Mouse (Mus musculus): ENCODE measurements at regions not wholly inside any gene's neighbourhood (a gene's known extent, or its start where the extent isn't known, plus 50 kb on each side); places are given as distances from the start of the nearest gene placed in this dataset.

GRCm38 (mm10) chr10:126452757-126453528, 448.2 kb downstream of the Atp23 start:
- ATAC-seq (no peak), DNase-seq (ENCODE audit: low read depth, low spot score) (no peak)
- CTCF ChIA-PET = no interaction called here
- H3K27me3 ChIP-seq = no peaks in the 10 kb centered on the region
- POLR2A ChIA-PET = no interaction called here
- TF ChIP-seq CTCF (IDR thresholded peaks at IDR 0.05) = no peak
- in situ Hi-C loops (cut with MboI; ENCODE audit: low pct_unique_long_range_greater_than_20kb) = no loop called here

GRCm38 (mm10) chr10:126452057-126452622, 449.0 kb downstream of the Atp23 start:
- no peak for DNase-seq (ENCODE audit: low read depth, low spot score)
- POLR2A ChIA-PET = no interaction called here
- CTCF ChIA-PET = no interaction called here
- no peak for ATAC-seq
- no peaks in the 10 kb centered on the region for H3K27me3 ChIP-seq
- TF ChIP-seq CTCF (IDR thresholded peaks at IDR 0.05) = no peak
- in situ Hi-C loops (cut with MboI; ENCODE audit: low pct_unique_long_range_greater_than_20kb) = no loop called here

DNA sequence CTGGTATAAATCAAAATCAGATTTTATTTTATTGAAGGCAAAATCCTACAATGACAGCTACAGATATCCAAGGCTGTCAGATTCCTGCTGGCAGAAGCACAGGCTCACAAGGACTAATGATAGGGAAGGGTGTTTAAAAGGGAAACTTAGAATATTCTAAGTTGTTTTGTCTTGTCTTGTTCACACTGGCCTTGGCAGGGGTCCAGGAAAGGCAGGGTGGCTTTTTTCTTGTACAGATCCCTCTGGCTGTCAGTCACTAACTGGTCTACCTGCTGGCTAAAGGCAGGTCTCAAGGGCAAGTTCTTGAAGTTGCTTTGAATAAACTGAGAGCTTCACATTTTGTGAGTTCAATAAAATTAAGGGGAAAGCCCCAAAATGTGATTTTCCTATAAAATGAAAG, 465.3 kb downstream of the Lrig3 start:
- no peak for TF ChIP-seq CTCF (IDR thresholded peaks at IDR 0.05)
- in situ Hi-C loops (cut with MboI; ENCODE audit: low pct_unique_long_range_greater_than_20kb) = no loop called here
- ChIA-PET POLR2A (no interaction called here), CTCF (interaction anchor here (1.3 kb wide), 1 partner anchor 17 kb away, joined by 3 read pairs; no protein-coding TSS in a partner anchor)
- no peaks in the 10 kb centered on the region for H3K27me3 ChIP-seq
- no peak for DNase-seq (ENCODE audit: low read depth, low spot score)
- ATAC-seq = no peak

GRCm38 (mm10) chr10:126430346-126430745, 464.4 kb downstream of the Lrig3 start:
- H3K27me3 ChIP-seq = no peaks in the 10 kb centered on the region
- ChIA-PET CTCF (no interaction called here), POLR2A (no interaction called here)
- in situ Hi-C loops (cut with MboI; ENCODE audit: low pct_unique_long_range_greater_than_20kb) = no loop called here
- no peak for TF ChIP-seq CTCF (IDR thresholded peaks at IDR 0.05)
- ATAC-seq (no peak), DNase-seq (ENCODE audit: low read depth, low spot score) (no peak)

DNA sequence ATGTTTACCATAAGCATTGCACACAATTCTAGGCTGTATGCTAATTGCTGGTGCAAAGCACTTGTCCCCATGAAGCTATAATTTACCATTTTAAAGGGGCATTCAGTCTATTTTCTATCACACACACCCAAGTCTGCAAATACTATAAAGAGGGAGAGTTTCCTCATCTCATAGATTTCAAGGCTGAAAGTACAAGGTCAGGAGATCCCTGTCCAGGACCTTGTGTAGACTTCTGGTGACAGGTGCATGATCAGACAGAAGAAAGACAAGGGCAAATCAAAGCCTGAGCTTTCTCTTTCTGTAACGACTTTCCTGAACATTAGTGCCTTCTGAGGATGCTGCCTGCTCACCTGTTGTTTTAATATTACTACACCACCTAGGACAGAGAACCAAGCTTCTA, 463.5 kb downstream of the Lrig3 start:
- POLR2A ChIA-PET = no interaction called here
- no peak for TF ChIP-seq CTCF (IDR thresholded peaks at IDR 0.05)
- DNase-seq (ENCODE audit: low read depth, low spot score) = no peak
- no peak for ATAC-seq
- CTCF ChIA-PET = interaction anchor here (1.2 kb wide), 1 partner anchor 10 kb away, joined by 4 read pairs; no protein-coding TSS in a partner anchor
- in situ Hi-C loops (cut with MboI; ENCODE audit: low pct_unique_long_range_greater_than_20kb) = no loop called here
- H3K27me3 ChIP-seq = no peaks in the 10 kb centered on the region

DNA sequence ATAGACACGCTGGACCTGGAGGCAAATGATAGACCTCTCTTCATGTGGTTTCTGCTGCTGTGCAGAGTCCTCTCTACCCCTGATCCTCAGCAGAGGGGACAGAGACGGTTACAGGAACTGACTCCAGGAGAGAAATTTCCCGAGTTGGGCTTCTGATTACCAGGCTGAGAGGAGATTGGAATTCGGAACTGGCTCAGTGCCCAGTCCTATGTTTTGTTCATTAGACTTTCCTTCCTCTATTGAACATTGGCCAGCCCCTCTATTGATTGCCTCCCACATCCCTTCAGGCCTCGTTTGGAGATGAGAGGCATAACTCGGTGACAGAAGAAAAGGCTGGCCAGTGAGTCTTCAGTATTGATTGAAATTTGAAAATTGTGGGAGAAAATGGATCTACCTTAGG, 456.1 kb downstream of the Lrig3 start:
- TF ChIP-seq CTCF (IDR thresholded peaks at IDR 0.05) = no peak
- DNase-seq (ENCODE audit: low read depth, low spot score) (no peak), ATAC-seq (no peak)
- ChIA-PET CTCF (no interaction called here), POLR2A (no interaction called here)
- in situ Hi-C loops (cut with MboI; ENCODE audit: low pct_unique_long_range_greater_than_20kb) = loop anchor here (5.0 kb wide), 1 partner anchor 675 kb away; no protein-coding TSS in a partner anchor
- H3K27me3 ChIP-seq = no peaks in the 10 kb centered on the region

- DNase-seq (ENCODE audit: low read depth, low spot score) (no peak), ATAC-seq (no peak)
- H3K27me3 ChIP-seq = no peaks in the 10 kb centered on the region
- ChIA-PET POLR2A (no interaction called here), CTCF (interaction anchor here (0.8 to 1.7 kb wide), 4 partner anchors 11 to 18 kb away, joined by 3 to 4 read pairs (median 3); no protein-coding TSS in a partner anchor)
- no peak for TF ChIP-seq CTCF (IDR thresholded peaks at IDR 0.05)
- in situ Hi-C loops (cut with MboI; ENCODE audit: low pct_unique_long_range_greater_than_20kb) = no loop called here
These were observed 447.8 kb downstream of the Lrig3 start for GRCm38 (mm10) chr10:126413786-126414185.

GRCm38 (mm10) chr10:126392235-126392634, 426.3 kb downstream of the Lrig3 start:
- in situ Hi-C loops (cut with MboI; ENCODE audit: low pct_unique_long_range_greater_than_20kb) = no loop called here
- H3K27me3 ChIP-seq = no peaks in the 10 kb centered on the region
- ChIA-PET POLR2A (no interaction called here), CTCF (interaction anchor here (0.6 kb wide), 1 partner anchor 149 kb away, joined by 3 read pairs; no protein-coding TSS in a partner anchor)
- ATAC-seq (no peak), DNase-seq (ENCODE audit: low read depth, low spot score) (no peak)
- TF ChIP-seq CTCF (IDR thresholded peaks at IDR 0.05) = no peak

GRCm38 (mm10) chr10:126391770-126392169, 425.8 kb downstream of the Lrig3 start:
- no peaks in the 10 kb centered on the region for H3K27me3 ChIP-seq
- ATAC-seq = no peak
- ChIA-PET CTCF (no interaction called here), POLR2A (no interaction called here)
- in situ Hi-C loops (cut with MboI; ENCODE audit: low pct_unique_long_range_greater_than_20kb) = no loop called here
- no peak for TF ChIP-seq CTCF (IDR thresholded peaks at IDR 0.05)
- no peak for DNase-seq (ENCODE audit: low read depth, low spot score)

DNA sequence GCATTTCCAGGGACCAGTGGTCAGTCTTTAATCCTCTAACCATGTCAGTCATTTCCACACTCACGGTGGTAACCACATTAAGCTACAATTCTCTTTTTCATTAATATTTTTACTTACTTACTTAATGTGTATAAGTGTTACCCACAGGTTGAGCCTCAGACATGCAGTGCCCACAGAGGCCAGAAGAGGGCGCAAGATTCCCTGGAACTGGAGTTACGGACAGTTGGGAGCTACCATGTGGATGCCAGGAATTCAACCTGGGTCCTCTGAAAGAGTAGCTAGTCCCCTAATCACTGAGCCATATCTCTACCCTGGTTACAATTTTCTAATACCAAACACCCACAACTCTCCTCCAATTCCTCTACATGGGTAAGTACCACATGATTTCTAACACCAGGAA, 420.5 kb downstream of the Lrig3 start:
- no peak for DNase-seq (ENCODE audit: low read depth, low spot score)
- ChIA-PET POLR2A (no interaction called here), CTCF (interaction anchor here (1.0 to 1.4 kb wide), 2 partner anchors 21 to 46 kb away, joined by 3 read pairs; no protein-coding TSS in a partner anchor)
- in situ Hi-C loops (cut with MboI; ENCODE audit: low pct_unique_long_range_greater_than_20kb) = no loop called here
- ATAC-seq = no peak
- H3K27me3 ChIP-seq = no peaks in the 10 kb centered on the region
- peak; percentile 51 for TF ChIP-seq CTCF (IDR thresholded peaks at IDR 0.05)

GRCm38 (mm10) chr10:126385644-126386043, 419.7 kb downstream of the Lrig3 start:
- DNase-seq (ENCODE audit: low read depth, low spot score) (no peak), ATAC-seq (no peak)
- H3K27me3 ChIP-seq = no peaks in the 10 kb centered on the region
- in situ Hi-C loops (cut with MboI; ENCODE audit: low pct_unique_long_range_greater_than_20kb) = no loop called here
- CTCF ChIA-PET = interaction anchor here (1.4 kb wide), 1 partner anchor 46 kb away, joined by 3 read pairs; no protein-coding TSS in a partner anchor
- no peak for TF ChIP-seq CTCF (IDR thresholded peaks at IDR 0.05)
- POLR2A ChIA-PET = no interaction called here
